Mouse (Mus musculus) hindbrain, postnatal 0 days (tissue): ENCODE data around the gene Prrx1. TPM values are rescaled to one million over a fixed set of nuclear protein-coding genes. Genes with fewer than 3 reads are reported as not detected.

ENCODE experiments used
- ATAC-seq: fragments of 200-750 bp; cut with Nextera tagmentation; 2 replicates; pipeline ENCODE4 v1.8.0; 2017; ENCODE audit warnings: mild to moderate bottlenecking, moderate TSS enrichment, moderate library complexity
- DNase-seq: peaks from one replicate; pipeline ENCODE4 v3.0.0-alpha.2; 2015; ENCODE audit warnings: low spot score
- H3K27ac ChIP-seq: fragments of 300-500 bp; sonication (generic); 2 replicates; pipeline ENCODE4 v1.5.1; 2014; ENCODE audit warnings: mild to moderate bottlenecking
- H3K27me3 ChIP-seq: fragments of 300-500 bp; sonication (generic); 2 replicates; pipeline ENCODE4 v1.6.1; 2014; ENCODE audit warnings: low read length, mixed read lengths; ENCODE audit not compliant: insufficient read depth
- H3K36me3 ChIP-seq: fragments of 300-500 bp; sonication (generic); 2 replicates; pipeline ENCODE4 v1.6.1; 2014; ENCODE audit warnings: low read length, mixed read lengths; ENCODE audit not compliant: insufficient read depth
- H3K4me1 ChIP-seq: fragments of 300-500 bp; sonication (generic); 2 replicates; pipeline ENCODE4 v1.6.1; 2014; ENCODE audit warnings: antibody characterized with exemption, low read length, mixed read lengths; ENCODE audit not compliant: insufficient read depth
- H3K4me2 ChIP-seq: fragments of 300-500 bp; sonication (generic); 2 replicates; pipeline ENCODE4 v1.6.1; 2014; ENCODE audit warnings: low read depth, mild to moderate bottlenecking, low read length, moderate library complexity, mixed read lengths
- H3K4me3 ChIP-seq: fragments of 300-500 bp; sonication (generic); 2 replicates; pipeline ENCODE4 v1.5.1; 2014; ENCODE audit warnings: low read length
- H3K9ac ChIP-seq: fragments of 300-500 bp; sonication (generic); replicated peaks from 2 replicates; pipeline ENCODE4 v1.6.1; 2014; ENCODE audit warnings: mild to moderate bottlenecking, low read length, moderate library complexity, mixed read lengths
- H3K9me3 ChIP-seq: fragments of 300-500 bp; sonication (generic); 2 replicates; pipeline ENCODE4 v1.6.1; 2016; ENCODE audit warnings: low read length, mixed read lengths
- CTCF ChIP-seq: IDR thresholded peaks from 2 replicates; pipeline ENCODE4 v1.5.1; 2016; ENCODE audit warnings: antibody characterized with exemption, control low read depth, low read depth
- WGBS: fragments of 180-500 bp; shearing (Covaris S2); extraction: QIAGEN DNeasy Blood & Tissue Kit; methylation state at CpG from one replicate; pipeline ENCODE4 v1.1.7; 2014; 5-methylcytosine and 5-hydroxymethylcytosine counted together
- polyA plus RNA-seq: library from polyadenylated mRNA; unstranded; fragments of >200 nt; fragmentation: Nextera tagmentation; extraction: Ambion mirVana; gene quantifications from 2 replicates; pipeline ENCODE4 v1.2.1, GENCODE M21; 2015
- total RNA-seq: library from RNA; depleted of rRNA; stranded (reverse); fragments of >200 nt; gene quantifications from 2 replicates; pipeline ENCODE4 v1.2.3, GENCODE M21; 2014

Gene Prrx1
- total and polyA plus RNA-seq, 2 experiments from 2014 or later: 4.8 to 4.9 TPM

- DNase-seq: no peak
- no peak overlapping the region for H3K27ac ChIP-seq
- ATAC-seq: no peak
- H3K9ac ChIP-seq: no peak overlapping the region
- 77% methylated on average over 4 of the region's 4 CpGs for WGBS
- no peaks in the 10 kb centered on the region for H3K27me3 ChIP-seq
- H3K9me3 ChIP-seq: no peaks in the 10 kb centered on the region
- H3K4me1 ChIP-seq: no peaks in the 10 kb centered on the region
- H3K36me3 ChIP-seq: no peaks in the 10 kb centered on the region
- H3K4me3 ChIP-seq: no peak overlapping the region
- H3K4me2 ChIP-seq: no peak overlapping the region
- no peak for TF ChIP-seq CTCF
Observed at GRCm38 (mm10) chr1:163356167-163356566, 42.7 kb upstream of the Prrx1 start.

GRCm38 (mm10) chr1:163355626-163356156, 42.2 kb upstream of the Prrx1 start:
- Histone ChIP-seq H3K4me2 (no peak overlapping the region), H3K27ac (no peak overlapping the region), H3K27me3 (no peaks in the 10 kb centered on the region), H3K9ac (no peak overlapping the region), H3K4me3 (no peak overlapping the region), H3K36me3 (no peaks in the 10 kb centered on the region), H3K9me3 (no peaks in the 10 kb centered on the region), H3K4me1 (no peaks in the 10 kb centered on the region)
- ATAC-seq (no peak), DNase-seq (peak; percentile 14)
- 41% methylated on average over 3 of the region's 3 CpGs for WGBS
- TF ChIP-seq CTCF: no peak

- H3K36me3 ChIP-seq: no peaks in the 10 kb centered on the region
- no peak overlapping the region for H3K9ac ChIP-seq
- ATAC-seq: no peak
- DNase-seq: no peak
- no peak for TF ChIP-seq CTCF
- H3K9me3 ChIP-seq: no peaks in the 10 kb centered on the region
- H3K4me1 ChIP-seq: no peaks in the 10 kb centered on the region
- H3K27me3 ChIP-seq: no peaks in the 10 kb centered on the region
- H3K4me2 ChIP-seq: no peak overlapping the region
- no peak overlapping the region for H3K27ac ChIP-seq
- 83% methylated on average over 3 of the region's 3 CpGs for WGBS
- H3K4me3 ChIP-seq: no peak overlapping the region
Observed at GRCm38 (mm10) chr1:163350988-163351387, 37.5 kb upstream of the Prrx1 start.

GRCm38 (mm10) chr1:163345541-163345940, 32.0 kb upstream of the Prrx1 start:
- DNase-seq (no peak), ATAC-seq (no peak)
- Histone ChIP-seq H3K9me3 (no peaks in the 10 kb centered on the region), H3K36me3 (no peaks in the 10 kb centered on the region), H3K4me1 (no peaks in the 10 kb centered on the region), H3K4me3 (no peak overlapping the region), H3K9ac (no peak overlapping the region), H3K27me3 (no peaks in the 10 kb centered on the region), H3K4me2 (no peak overlapping the region), H3K27ac (no peak overlapping the region)
- no peak for TF ChIP-seq CTCF
- 87% methylated on average over 5 of the region's 5 CpGs for WGBS

- no peaks in the 10 kb centered on the region for H3K4me1 ChIP-seq
Observed at GRCm38 (mm10) chr1:163344931-163345330, 31.4 kb upstream of the Prrx1 start.

GRCm38 (mm10) chr1:163339219-163339561, 25.7 kb upstream of the Prrx1 start:
- no peak overlapping the region for H3K27ac ChIP-seq
- ATAC-seq (no peak), DNase-seq (no peak)
- no peaks in the 10 kb centered on the region for H3K4me1 ChIP-seq
- no peak for TF ChIP-seq CTCF
- H3K9ac ChIP-seq: no peak overlapping the region
- no peaks in the 10 kb centered on the region for H3K27me3 ChIP-seq
- H3K9me3 ChIP-seq: no peaks in the 10 kb centered on the region
- no peak overlapping the region for H3K4me3 ChIP-seq
- no peaks in the 10 kb centered on the region for H3K36me3 ChIP-seq
- 38% methylated on average over 3 of the region's 3 CpGs for WGBS
- peak overlapping the region; percentile 19 for H3K4me2 ChIP-seq

More at GRCm38 (mm10) chr1:163344931-163345330, 31.4 kb upstream of the Prrx1 start:
- Histone ChIP-seq H3K27ac (no peak overlapping the region), H3K4me3 (no peak overlapping the region), H3K36me3 (no peaks in the 10 kb centered on the region), H3K9me3 (no peaks in the 10 kb centered on the region), H3K27me3 (no peaks in the 10 kb centered on the region), H3K4me2 (no peak overlapping the region), H3K9ac (no peak overlapping the region)
- TF ChIP-seq CTCF: peak; percentile 46
- WGBS: 18% methylated on average over 1 of the region's 1 CpGs
- DNase-seq (no peak), ATAC-seq (no peak)

- H3K36me3 ChIP-seq: no peaks in the 10 kb centered on the region
- TF ChIP-seq CTCF: no peak
- no peaks in the 10 kb centered on the region for H3K27me3 ChIP-seq
- ATAC-seq (peak; percentile 83), DNase-seq (peak; percentile 80)
- H3K4me2 ChIP-seq: peak overlapping the region; percentile 19
- no peaks in the 10 kb centered on the region for H3K9me3 ChIP-seq
- no peak overlapping the region for H3K4me3 ChIP-seq
- 33% methylated on average over 7 of the region's 7 CpGs for WGBS
- no peak overlapping the region for H3K9ac ChIP-seq
- H3K27ac ChIP-seq: no peak overlapping the region
- H3K4me1 ChIP-seq: no peaks in the 10 kb centered on the region
Observed at GRCm38 (mm10) chr1:163338525-163339218, 25.2 kb upstream of the Prrx1 start.
